Mouse (Mus musculus) large intestine, adult 2 months (tissue): ENCODE results near the gene 5730596B20Rik. TPM values are rescaled to one million over a fixed set of nuclear protein-coding genes. Genes with fewer than 3 reads are reported as not detected.

Source experiments
- DNase-seq: peaks from one replicate; pipeline ENCODE4 v3.0.0-alpha.2; 2012; ENCODE audit warnings: low read depth, low spot score
- WGBS: fragments of 180-500 bp; shearing (Covaris S2); methylation state at CpG from one replicate; pipeline ENCODE4 v1.1.7; 2018; 5-methylcytosine and 5-hydroxymethylcytosine counted together
- polyA plus RNA-seq: library from polyadenylated mRNA; depleted of rRNA; stranded (reverse); fragments of >200 nt; gene quantifications from 2 replicates; pipeline ENCODE4 v1.2.3, GENCODE M21; 2012

Gene 5730596B20Rik
- polyA plus RNA-seq, 1 experiment = 0.02 TPM

GRCm38 (mm10) chr6:52208072-52208867, 31.0 kb downstream of the 5730596B20Rik start, which contains the start of gene Hoxa6:
Gene Hoxa6, minus strand, starts transcription at chr6:52208722.
- DNase-seq = no peak
- WGBS = 11% methylated on average over 47 of the region's 47 CpGs

- no peak for DNase-seq
- WGBS = 27% methylated on average over 18 of the region's 18 CpGs
Measured at GRCm38 (mm10) chr6:52208868-52209684, 31.8 kb downstream of the 5730596B20Rik start.

GRCm38 (mm10) chr6:52209685-52210046, 32.4 kb downstream of the 5730596B20Rik start:
- DNase-seq = no peak
- 44% methylated on average over 12 of the region's 12 CpGs for WGBS

DNA sequence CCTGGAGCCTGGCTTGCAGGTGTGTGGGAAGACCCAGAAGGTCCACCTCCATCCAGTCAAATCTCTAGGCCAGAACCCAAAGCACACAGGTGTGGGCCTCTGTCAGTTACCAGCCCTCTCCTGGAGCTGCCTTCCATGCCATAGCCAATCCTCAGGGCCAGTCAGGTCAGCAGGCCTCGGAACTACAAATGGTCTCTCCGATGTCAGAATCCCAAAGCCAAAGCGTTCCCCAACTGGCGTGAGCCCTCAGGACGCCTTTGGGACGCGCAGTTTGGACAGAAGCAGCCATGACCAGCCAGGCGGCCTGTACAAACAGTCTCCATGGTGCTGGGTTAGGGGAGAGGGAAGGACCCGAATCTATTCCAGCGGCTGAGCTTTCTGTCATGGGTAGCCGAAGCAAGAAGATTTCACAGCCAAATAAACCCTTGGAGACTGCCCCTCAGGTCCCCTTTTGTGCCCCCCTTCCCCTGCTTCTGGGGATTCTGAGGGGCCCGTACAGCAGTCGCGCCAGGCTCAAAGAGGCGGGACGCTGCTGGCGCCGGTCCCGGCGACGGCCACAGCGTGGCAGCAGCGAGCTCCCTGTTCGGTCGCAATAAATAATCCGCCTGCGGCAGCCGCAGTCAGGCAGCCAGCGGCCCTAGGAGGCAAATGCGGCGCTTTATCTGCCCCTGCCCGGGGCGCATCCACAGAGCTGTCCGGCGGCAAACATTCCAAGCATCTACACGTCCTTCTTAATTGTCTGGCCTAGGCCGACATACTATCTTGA, 34.1 kb downstream of the 5730596B20Rik start:
- DNase-seq = no peak
- 3% methylated on average over 37 of the region's 37 CpGs for WGBS

- WGBS = 7% methylated on average over 13 of the region's 13 CpGs
- no peak for DNase-seq
Measured at GRCm38 (mm10) chr6:52211961-52212360, 34.7 kb downstream of the 5730596B20Rik start.

DNA sequence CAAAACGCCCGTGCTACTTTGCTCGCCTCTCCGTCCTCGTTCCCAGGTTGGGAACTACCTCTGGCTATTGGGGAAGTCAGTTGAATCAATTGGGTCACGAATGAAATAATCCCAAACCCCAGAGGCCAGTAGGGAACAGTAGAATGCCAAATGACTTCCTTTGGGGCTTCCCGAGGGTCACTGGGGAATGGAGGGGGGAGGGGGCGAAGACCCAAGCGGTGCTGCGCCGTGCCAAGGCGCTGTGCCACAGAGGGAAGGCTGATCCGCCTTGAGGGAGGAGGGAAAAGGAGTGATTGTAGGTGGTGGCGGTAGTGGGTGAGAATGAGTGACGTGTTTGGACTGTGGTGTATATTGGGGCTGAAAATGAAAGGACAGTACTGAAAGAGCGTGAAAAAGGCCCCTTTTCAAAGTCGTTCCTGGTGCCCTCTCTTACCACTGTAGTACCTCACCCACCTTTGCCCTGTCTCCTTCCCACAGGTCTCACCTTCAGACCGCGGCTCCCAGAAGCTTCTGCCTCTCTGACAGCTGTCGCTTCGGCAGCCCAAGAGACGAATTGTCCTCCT, 35.3 kb downstream of the 5730596B20Rik start:
- no peak for DNase-seq
- 20% methylated on average over 22 of the region's 22 CpGs for WGBS

- 22% methylated on average over 38 of the region's 38 CpGs for WGBS
Measured at GRCm38 (mm10) chr6:52213119-52213986, 36.1 kb downstream of the 5730596B20Rik start, which contains the start of the genes Hoxa3 and Gm28308. Gene Hoxa3, minus strand, starts transcription at chr6:52213336. Gene Gm28308, minus strand, starts transcription at chr6:52213339.

GRCm38 (mm10) chr6:52214271-52214670, 37.0 kb downstream of the 5730596B20Rik start:
- DNase-seq = no peak
- WGBS = 49% methylated on average over 5 of the region's 5 CpGs

More at GRCm38 (mm10) chr6:52213119-52213986, 36.1 kb downstream of the 5730596B20Rik start, which contains the start of the genes Hoxa3 and Gm28308:
- no peak for DNase-seq

DNA sequence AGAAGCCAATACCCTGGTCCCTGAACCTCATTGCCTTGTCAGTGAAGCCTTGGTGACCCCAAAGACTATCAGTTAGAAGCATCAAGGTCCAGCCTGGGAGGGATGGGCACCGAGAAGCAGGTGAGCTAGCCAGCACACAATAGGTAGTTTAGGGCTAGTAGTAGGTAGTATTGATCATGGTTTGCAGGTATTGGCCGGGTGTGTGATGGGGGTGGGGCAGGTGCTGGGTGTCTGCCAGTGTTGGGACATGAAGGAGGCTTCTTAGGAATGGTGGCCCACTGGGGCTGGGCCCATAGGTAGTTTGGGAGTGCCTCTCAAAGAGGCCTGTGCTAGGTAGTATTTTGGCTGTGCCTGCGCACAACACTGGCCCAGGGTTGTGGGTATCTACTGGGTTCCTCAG, 37.8 kb downstream of the 5730596B20Rik start:
- DNase-seq = no peak

DNA sequence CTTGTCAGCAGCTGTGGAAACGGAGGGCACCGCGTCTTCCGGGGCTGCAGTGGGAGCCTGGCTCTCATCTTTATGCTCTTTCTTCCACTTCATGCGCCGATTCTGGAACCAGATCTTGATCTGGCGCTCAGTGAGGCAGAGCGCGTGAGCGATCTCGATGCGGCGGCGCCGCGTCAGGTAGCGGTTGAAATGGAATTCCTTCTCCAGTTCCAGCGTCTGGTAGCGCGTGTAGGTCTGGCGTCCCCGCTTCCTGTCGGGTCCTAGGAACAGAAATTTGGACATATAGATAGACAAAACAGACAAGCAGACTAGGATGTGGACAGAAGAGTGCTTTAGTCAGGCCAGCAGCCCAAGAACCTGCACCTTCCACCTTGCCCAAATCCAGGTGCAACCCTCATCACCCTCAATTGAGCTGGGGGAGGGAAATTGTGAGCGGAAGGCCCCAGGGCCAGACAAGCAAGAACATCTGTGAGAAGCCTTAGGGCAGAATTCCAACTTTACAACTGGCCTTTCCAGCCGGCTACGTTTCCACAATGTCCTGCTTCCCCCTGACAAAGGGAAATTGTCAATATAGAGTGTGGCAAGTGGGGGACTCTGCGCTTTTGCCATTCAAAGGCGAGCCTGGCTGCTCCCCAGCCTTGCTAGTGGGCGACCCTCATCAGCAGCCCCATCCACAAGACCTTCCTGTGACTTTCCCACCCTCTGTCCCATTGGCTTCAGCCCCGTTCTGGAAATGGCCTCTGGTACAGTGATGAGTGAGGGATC, 38.7 kb downstream of the 5730596B20Rik start:
- 26% methylated on average over 30 of the region's 30 CpGs for WGBS
- DNase-seq = no peak

More for the DNA sequence above, 37.8 kb downstream of the 5730596B20Rik start:
- 48% methylated on average over 3 of the region's 3 CpGs for WGBS

DNA sequence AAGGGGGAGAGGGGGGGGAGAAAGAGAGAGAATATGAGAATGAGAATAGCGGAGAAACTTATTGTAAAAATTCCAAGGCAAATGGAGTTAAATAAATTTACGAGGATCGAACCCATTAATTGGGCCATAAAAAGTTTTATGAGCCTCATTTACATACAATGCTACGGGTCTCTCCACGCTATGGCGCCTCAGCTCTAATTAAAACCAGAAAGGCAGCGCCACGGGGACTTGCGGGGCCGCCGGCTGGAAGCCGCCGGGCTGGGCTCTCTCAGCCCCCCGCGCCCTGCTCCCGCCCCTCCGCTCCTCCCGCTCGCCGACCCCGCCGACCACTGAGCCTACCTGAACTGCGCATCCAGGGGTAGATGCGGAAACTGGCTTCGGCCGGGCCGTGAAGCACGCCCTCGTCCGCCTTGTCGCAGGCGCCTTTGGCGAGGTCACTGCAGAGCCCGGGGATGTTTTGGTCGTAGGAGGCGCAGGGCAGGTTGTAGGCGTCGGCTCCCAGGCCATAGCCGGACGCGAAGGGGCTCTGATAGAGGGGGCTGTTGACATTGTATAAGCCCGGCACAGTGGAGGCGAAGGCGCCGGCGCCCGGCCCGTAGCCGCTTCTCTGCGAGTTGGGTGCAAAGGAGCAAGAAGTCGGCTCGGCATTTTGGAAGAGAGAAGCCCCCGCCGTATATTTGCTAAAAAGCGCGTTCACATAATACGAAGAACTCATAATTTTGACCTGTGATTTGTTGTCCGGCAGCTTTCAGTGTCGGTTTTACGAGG, 39.6 kb downstream of the 5730596B20Rik start:
- WGBS = 2% methylated on average over 60 of the region's 60 CpGs
- no peak for DNase-seq

GRCm38 (mm10) chr6:52217459-52217768, 40.1 kb downstream of the 5730596B20Rik start:
- DNase-seq = no peak
- WGBS = under 1% methylated on average over 25 of the region's 25 CpGs

- WGBS = 18% methylated on average over 23 of the region's 23 CpGs
Measured at GRCm38 (mm10) chr6:52217895-52218642, 40.8 kb downstream of the 5730596B20Rik start.

GRCm38 (mm10) chr6:52218643-52219215, 41.4 kb downstream of the 5730596B20Rik start:
- no peak for DNase-seq
- WGBS = 31% methylated on average over 14 of the region's 14 CpGs

More at GRCm38 (mm10) chr6:52217895-52218642, 40.8 kb downstream of the 5730596B20Rik start:
- DNase-seq = no peak

GRCm38 (mm10) chr6:52219234-52219942, 42.1 kb downstream of the 5730596B20Rik start:
- DNase-seq = no peak
- WGBS = 42% methylated on average over 9 of the region's 9 CpGs
